ENCODE assay signal across 20 mouse cellular contexts in genomic region chr13:106788817-106789216, GRCm38 (mm10).
DNase-seq lines count a peak whose midpoint lies in the region; ATAC-seq and TF ChIP-seq lines count a peak whose summit lies in the region.
"Had no signal": no experiment of that assay in that cellular context is flagged by ENCODE, and none has a peak within 500 bp of the region (broad histone marks: within the 10 kb centered on the region; RNA-seq: fewer than 3 reads in every experiment).

No protein-coding gene starts in this region.

- H3K9me3 ChIP-seq in hindbrain, embryonic 12.5 days (replicated peaks): no peaks in the 10 kb centered on the region
- H3K9me3 ChIP-seq in hindbrain, embryonic 14.5 days (ENCODE audit: control insufficient read depth, low read length): no peaks in the 10 kb centered on the region
- no peaks in the 10 kb centered on the region for H3K9me3 ChIP-seq in midbrain, embryonic 14.5 days (ENCODE audit: control insufficient read depth, low read length)
- 0 out of 2 replicates have a peak, but pooled peaks cover 7% of the 10 kb centered on the region for H3K9me3 ChIP-seq in midbrain, embryonic 10.5 days (replicated peaks)
- H3K9me3 ChIP-seq in embryonic facial prominence, embryonic 14.5 days (ENCODE audit: control insufficient read depth, low read length): no peaks in the 10 kb centered on the region
- H3K9me3 ChIP-seq in midbrain, postnatal 0 days (ENCODE audit: low read length): 0 out of 2 replicates have a peak, but pooled peaks cover 3% of the 10 kb centered on the region
- H3K9me3 ChIP-seq: forebrain, embryonic 13.5 days; hindbrain, embryonic 15.5 days had no signal

- DNase-seq in hindbrain, embryonic 14.5 days (ENCODE audit: low spot score): no peak
- DNase-seq in midbrain, embryonic 14.5 days: peak; percentile 26
- no peak for DNase-seq in midbrain, embryonic 10.5 days (ENCODE audit: low spot score)
- DNase-seq in embryonic facial prominence, embryonic 14.5 days (ENCODE audit: low spot score): no peak
- DNase-seq in midbrain, postnatal 0 days (ENCODE audit: low spot score): peak; percentile 15
- no peak for DNase-seq in cerebellum, adult 2 months
- DNase-seq: adrenal gland, adult 2 months; adrenal gland, postnatal 25 days; cerebellum, adult 8-10 months; cerebellum, postnatal 14 days; embryo, embryonic 11 days; forebrain, postnatal 0 days; gastrocnemius, postnatal 14 days; heart, adult 2 months; heart, postnatal 36 days had no signal

- no peak overlapping the region for H3K4me2 ChIP-seq in hindbrain, embryonic 12.5 days (replicated peaks)
- H3K4me2 ChIP-seq in hindbrain, embryonic 14.5 days (replicated peaks): no peak overlapping the region
- no peak overlapping the region for H3K4me2 ChIP-seq in midbrain, embryonic 14.5 days (ENCODE audit: low read length)
- no peak overlapping the region for H3K4me2 ChIP-seq in embryonic facial prominence, embryonic 14.5 days (ENCODE audit: low read depth, low read length)
- no peak overlapping the region for H3K4me2 ChIP-seq in midbrain, postnatal 0 days (ENCODE audit: low read depth, low read length, poor library complexity, severe bottlenecking)
- H3K4me2 ChIP-seq: embryonic facial prominence, embryonic 13.5 days; forebrain, embryonic 13.5 days; heart, embryonic 13.5 days; hindbrain, embryonic 15.5 days had no signal

- 73% methylated on average over 7 of the region's 7 CpGs for WGBS in hindbrain, embryonic 12.5 days
- WGBS in hindbrain, embryonic 14.5 days: 54% methylated on average over 7 of the region's 7 CpGs
- WGBS in midbrain, embryonic 14.5 days: 60% methylated on average over 7 of the region's 7 CpGs
- WGBS in midbrain, embryonic 10.5 days: 84% methylated on average over 7 of the region's 7 CpGs
- WGBS in embryonic facial prominence, embryonic 14.5 days: 72% methylated on average over 7 of the region's 7 CpGs
- 67% methylated on average over 7 of the region's 7 CpGs for WGBS in midbrain, postnatal 0 days
- WGBS in cerebellum, adult 2 months: 53% methylated on average over 7 of the region's 7 CpGs

- H3K27me3 ChIP-seq in hindbrain, embryonic 12.5 days: no peaks in the 10 kb centered on the region
- no peaks in the 10 kb centered on the region for H3K27me3 ChIP-seq in hindbrain, embryonic 14.5 days (ENCODE audit: control insufficient read depth, insufficient read depth, low read length)
- no peaks in the 10 kb centered on the region for H3K27me3 ChIP-seq in midbrain, embryonic 14.5 days (ENCODE audit: control insufficient read depth, insufficient read depth, low read length)
- no peaks in the 10 kb centered on the region for H3K27me3 ChIP-seq in midbrain, embryonic 10.5 days (ENCODE audit: low read depth, poor library complexity, severe bottlenecking)
- no peaks in the 10 kb centered on the region for H3K27me3 ChIP-seq in embryonic facial prominence, embryonic 14.5 days (replicated peaks; ENCODE audit: control insufficient read depth, insufficient read depth, low read length)
- H3K27me3 ChIP-seq in midbrain, postnatal 0 days (ENCODE audit: insufficient read depth, low read length): no peaks in the 10 kb centered on the region
- H3K27me3 ChIP-seq in cerebellum, adult 2 months (ENCODE audit: control insufficient read depth, insufficient read depth, low read length): no peaks in the 10 kb centered on the region
- H3K27me3 ChIP-seq: embryonic facial prominence, embryonic 13.5 days; forebrain, embryonic 13.5 days; heart, embryonic 13.5 days; hindbrain, embryonic 15.5 days had no signal

- H3K4me3 ChIP-seq in hindbrain, embryonic 12.5 days: no peak overlapping the region
- no peak overlapping the region for H3K4me3 ChIP-seq in hindbrain, embryonic 14.5 days (replicated peaks; ENCODE audit: low read length)
- no peak overlapping the region for H3K4me3 ChIP-seq in midbrain, embryonic 14.5 days (replicated peaks; ENCODE audit: low read depth, low read length)
- no peak overlapping the region for H3K4me3 ChIP-seq in midbrain, embryonic 10.5 days
- H3K4me3 ChIP-seq in embryonic facial prominence, embryonic 14.5 days (ENCODE audit: low read depth, low read length): no peak overlapping the region
- H3K4me3 ChIP-seq in midbrain, postnatal 0 days (ENCODE audit: low read depth, low read length): no peak overlapping the region
- H3K4me3 ChIP-seq in cerebellum, adult 2 months (replicated peaks; ENCODE audit: insufficient read depth, low read depth, low read length): no peak overlapping the region
- H3K4me3 ChIP-seq: embryonic facial prominence, embryonic 13.5 days; forebrain, embryonic 13.5 days; heart, adult 2 months; heart, embryonic 13.5 days; hindbrain, embryonic 15.5 days had no signal

- peaks cover 16% of the 10 kb centered on the region for H3K36me3 ChIP-seq in hindbrain, embryonic 12.5 days
- peaks cover 9% of the 10 kb centered on the region for H3K36me3 ChIP-seq in hindbrain, embryonic 14.5 days (replicated peaks; ENCODE audit: control insufficient read depth, insufficient read depth)
- H3K36me3 ChIP-seq in midbrain, embryonic 14.5 days (ENCODE audit: control insufficient read depth, insufficient read depth, low read length): peaks cover 8% of the 10 kb centered on the region; the same call in 1 of the 2 replicates
- H3K36me3 ChIP-seq in midbrain, embryonic 10.5 days: peaks cover 33% of the 10 kb centered on the region
- peaks cover 11% of the 10 kb centered on the region for H3K36me3 ChIP-seq in embryonic facial prominence, embryonic 14.5 days (ENCODE audit: control insufficient read depth, insufficient read depth, low read length)
- H3K36me3 ChIP-seq in midbrain, postnatal 0 days (ENCODE audit: insufficient read depth, low read length): peaks cover 5% of the 10 kb centered on the region; the same call in 1 of the 2 replicates

- no peak for TF ChIP-seq POLR2A in cerebellum, adult 2 months (IDR thresholded peaks at IDR 0.05; ENCODE audit: borderline replicate concordance, insufficient read depth, low read length)

- peak; percentile 63; the same call in 1 of the 2 replicates for ATAC-seq in hindbrain, embryonic 12.5 days (ENCODE audit: low FRiP score)
- ATAC-seq in hindbrain, embryonic 14.5 days (ENCODE audit: low FRiP score): no peak
- ATAC-seq in midbrain, embryonic 14.5 days (ENCODE audit: low FRiP score, low TSS enrichment): peak; percentile 6; the same call in 1 of the 2 replicates
- ATAC-seq in embryonic facial prominence, embryonic 14.5 days (ENCODE audit: low read depth): peak; percentile 44; the same call in 1 of the 2 replicates
- ATAC-seq in midbrain, postnatal 0 days (ENCODE audit: low FRiP score): no peak
- ATAC-seq: forebrain, embryonic 13.5 days; forebrain, postnatal 0 days had no signal

- no peak overlapping the region for H3K9ac ChIP-seq in hindbrain, embryonic 12.5 days
- no peak overlapping the region for H3K9ac ChIP-seq in hindbrain, embryonic 14.5 days
- H3K9ac ChIP-seq in midbrain, embryonic 14.5 days (replicated peaks; ENCODE audit: low read length): no peak overlapping the region
- H3K9ac ChIP-seq in embryonic facial prominence, embryonic 14.5 days (ENCODE audit: low read depth, low read length): no peak overlapping the region
- no peak overlapping the region for H3K9ac ChIP-seq in midbrain, postnatal 0 days (replicated peaks; ENCODE audit: low read length, poor library complexity, severe bottlenecking)
- H3K9ac ChIP-seq: embryonic facial prominence, embryonic 13.5 days; forebrain, embryonic 13.5 days; forebrain, postnatal 0 days; heart, embryonic 13.5 days; hindbrain, embryonic 15.5 days had no signal

- TF ChIP-seq CTCF in midbrain, postnatal 0 days (IDR thresholded peaks at IDR 0.05): no peak
- no peak for TF ChIP-seq CTCF in cerebellum, adult 2 months (IDR thresholded peaks at IDR 0.05; ENCODE audit: borderline replicate concordance, insufficient read depth, low read depth, low read length)

- H3K27ac ChIP-seq in hindbrain, embryonic 12.5 days: no peak overlapping the region
- H3K27ac ChIP-seq in hindbrain, embryonic 14.5 days: no peak overlapping the region
- H3K27ac ChIP-seq in midbrain, embryonic 14.5 days (replicated peaks; ENCODE audit: low read depth, low read length): no peak overlapping the region
- H3K27ac ChIP-seq in midbrain, embryonic 10.5 days (replicated peaks): no peak overlapping the region
- no peak overlapping the region for H3K27ac ChIP-seq in embryonic facial prominence, embryonic 14.5 days (replicated peaks; ENCODE audit: low read depth, low read length)
- no peak overlapping the region for H3K27ac ChIP-seq in midbrain, postnatal 0 days (ENCODE audit: low read depth, low read length)
- H3K27ac ChIP-seq in cerebellum, adult 2 months (ENCODE audit: insufficient read depth, low read length): no peak overlapping the region
- H3K27ac ChIP-seq: embryonic facial prominence, embryonic 13.5 days; forebrain, embryonic 13.5 days; heart, adult 2 months; heart, embryonic 13.5 days; hindbrain, embryonic 15.5 days had no signal

- no peaks in the 10 kb centered on the region for H3K4me1 ChIP-seq in hindbrain, embryonic 12.5 days
- H3K4me1 ChIP-seq in hindbrain, embryonic 14.5 days (replicated peaks; ENCODE audit: control insufficient read depth, insufficient read depth, low read length): no peaks in the 10 kb centered on the region
- H3K4me1 ChIP-seq in midbrain, embryonic 14.5 days (ENCODE audit: control insufficient read depth, insufficient read depth, low read length): no peaks in the 10 kb centered on the region
- H3K4me1 ChIP-seq in midbrain, embryonic 10.5 days: no peaks in the 10 kb centered on the region
- H3K4me1 ChIP-seq in embryonic facial prominence, embryonic 14.5 days (ENCODE audit: control insufficient read depth, insufficient read depth, low read length): no peaks in the 10 kb centered on the region
- H3K4me1 ChIP-seq in midbrain, postnatal 0 days (ENCODE audit: insufficient read depth, low read length): no peaks in the 10 kb centered on the region
- H3K4me1 ChIP-seq in cerebellum, adult 2 months (ENCODE audit: control insufficient read depth, insufficient read depth, low read length): no peaks in the 10 kb centered on the region; the same call in 1 of the 2 replicates
- H3K4me1 ChIP-seq: embryonic facial prominence, embryonic 13.5 days; forebrain, embryonic 13.5 days; heart, embryonic 13.5 days; hindbrain, embryonic 15.5 days had no signal

Comparison
In these comparisons a context has a peak if more than half of its experiments do, and no peak if none do; other contexts are left out.
1. ATAC-seq: peak in hindbrain, embryonic 12.5 days (single experiment), midbrain, embryonic 14.5 days (single experiment) and embryonic facial prominence, embryonic 14.5 days (single experiment); none in hindbrain, embryonic 14.5 days (single experiment) and midbrain, postnatal 0 days (single experiment).
2. DNase-seq: peak in midbrain, embryonic 14.5 days (single experiment) and midbrain, postnatal 0 days (single experiment); none in hindbrain, embryonic 14.5 days (single experiment), midbrain, embryonic 10.5 days (single experiment), embryonic facial prominence, embryonic 14.5 days (single experiment) and cerebellum, adult 2 months (0 of 2).